Mouse (Mus musculus) testis, adult 2 months (tissue): ENCODE data around the gene Plbd1. TPM values are rescaled to one million over a fixed set of nuclear protein-coding genes. Genes with fewer than 3 reads are reported as not detected.

ENCODE experiments used
- H3K27ac ChIP-seq: fragments of 200-500 bp; 2 replicates; pipeline ENCODE4 v1.5.1; 2012; ENCODE audit warnings: low read depth, low read length; ENCODE audit not compliant: control insufficient read depth, insufficient read depth
- H3K27me3 ChIP-seq: fragments of 200-500 bp; 2 replicates; pipeline ENCODE4 v1.6.1; 2012; ENCODE audit warnings: mild to moderate bottlenecking, low read length, moderate library complexity; ENCODE audit not compliant: control insufficient read depth, insufficient read depth
- H3K36me3 ChIP-seq: fragments of 200-500 bp; 2 replicates; pipeline ENCODE4 v1.6.1; 2012; ENCODE audit warnings: mild to moderate bottlenecking, low read length; ENCODE audit not compliant: control insufficient read depth, insufficient read depth
- H3K4me1 ChIP-seq: fragments of 200-500 bp; 2 replicates; pipeline ENCODE4 v1.6.1; 2012; ENCODE audit warnings: low read length; ENCODE audit not compliant: control insufficient read depth, insufficient read depth
- H3K4me3 ChIP-seq: fragments of 200-500 bp; 2 replicates; pipeline ENCODE4 v1.5.1; 2012; ENCODE audit warnings: low read depth, mild to moderate bottlenecking, low read length, moderate library complexity, mixed read lengths; ENCODE audit not compliant: control insufficient read depth
- CTCF ChIP-seq: fragments of 200-500 bp; IDR thresholded peaks from 2 replicates; pipeline ENCODE4 v1.5.1; 2012; ENCODE audit warnings: low read depth, mild to moderate bottlenecking, inconsistent platforms, low read length, moderate library complexity; ENCODE audit not compliant: control insufficient read depth, insufficient read depth, insufficient replicate concordance
- POLR2A ChIP-seq: fragments of 200-500 bp; IDR thresholded peaks from 2 replicates; pipeline ENCODE4 v1.6.1; 2012; ENCODE audit warnings: low read depth, mild to moderate bottlenecking, inconsistent platforms, low read length, moderate library complexity; ENCODE audit not compliant: control insufficient read depth
- polyA plus RNA-seq: library from polyadenylated mRNA; depleted of rRNA; stranded (reverse); fragments of >200 nt; gene quantifications from 2 replicates; pipeline ENCODE4 v1.2.3, GENCODE M21; 2012

Gene Plbd1
- polyA plus RNA-seq, 1 experiment: 53.7 TPM

DNA sequence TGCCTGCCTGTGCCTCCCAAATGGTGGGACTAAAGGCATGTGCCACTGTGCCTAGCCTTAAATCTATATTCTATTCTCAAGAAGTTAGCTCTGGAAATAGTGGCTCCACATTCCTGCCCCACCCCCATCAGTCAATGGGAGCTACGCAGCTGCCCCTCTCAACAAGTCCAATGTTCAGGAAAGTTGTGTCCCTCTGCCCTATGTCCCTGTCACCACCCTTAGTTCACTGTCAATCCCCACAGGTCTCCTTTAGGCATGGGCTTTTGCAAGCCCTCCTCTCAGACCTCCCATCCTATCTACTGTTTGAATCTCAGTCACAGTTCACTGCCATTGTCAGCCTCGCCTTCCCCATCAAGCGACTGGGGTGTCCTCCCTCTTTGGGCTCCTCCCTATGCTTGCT lies 28.6 kb downstream of the Plbd1 start:
- Histone ChIP-seq H3K36me3 (no peaks in the 10 kb centered on the region), H3K4me3 (no peak overlapping the region; the same call in 1 of the 2 replicates), H3K4me1 (no peaks in the 10 kb centered on the region; the same call in 1 of the 2 replicates), H3K27ac (no peak overlapping the region), H3K27me3 (no peaks in the 10 kb centered on the region)
- TF ChIP-seq POLR2A (no peak), CTCF (no peak)

- Histone ChIP-seq H3K4me3 (peak overlapping the region; percentile 47), H3K4me1 (no peaks in the 10 kb centered on the region; the same call in 1 of the 2 replicates), H3K36me3 (no peaks in the 10 kb centered on the region), H3K27ac (no peak overlapping the region), H3K27me3 (no peaks in the 10 kb centered on the region)
- TF ChIP-seq CTCF (no peak), POLR2A (no peak)
Observed at GRCm38 (mm10) chr6:136631945-136632534, 29.7 kb downstream of the Plbd1 start.

DNA sequence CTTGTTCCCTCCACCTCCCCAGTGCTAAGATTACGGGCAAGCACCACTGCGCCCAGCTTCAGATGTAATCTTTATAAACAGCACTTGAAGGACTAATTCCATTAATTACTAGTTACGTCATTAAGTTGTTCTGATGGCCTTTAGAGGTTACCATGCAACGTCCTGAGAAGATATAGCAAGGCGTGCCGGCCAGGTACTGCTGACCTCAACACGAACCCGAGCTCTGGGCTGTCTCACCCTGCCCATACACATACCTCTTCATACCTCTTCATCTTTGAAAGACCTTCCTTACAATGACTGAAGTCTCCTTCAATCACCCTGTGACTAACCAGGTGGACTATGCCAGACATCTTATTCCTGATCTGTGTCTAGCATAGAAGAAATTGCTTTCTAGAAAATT lies 30.2 kb downstream of the Plbd1 start:
- H3K36me3 ChIP-seq: no peaks in the 10 kb centered on the region
- no peaks in the 10 kb centered on the region for H3K27me3 ChIP-seq
- no peaks in the 10 kb centered on the region; the same call in 1 of the 2 replicates for H3K4me1 ChIP-seq
- no peak overlapping the region for H3K27ac ChIP-seq
- H3K4me3 ChIP-seq: peak overlapping the region; percentile 66
- no peak for TF ChIP-seq CTCF

DNA sequence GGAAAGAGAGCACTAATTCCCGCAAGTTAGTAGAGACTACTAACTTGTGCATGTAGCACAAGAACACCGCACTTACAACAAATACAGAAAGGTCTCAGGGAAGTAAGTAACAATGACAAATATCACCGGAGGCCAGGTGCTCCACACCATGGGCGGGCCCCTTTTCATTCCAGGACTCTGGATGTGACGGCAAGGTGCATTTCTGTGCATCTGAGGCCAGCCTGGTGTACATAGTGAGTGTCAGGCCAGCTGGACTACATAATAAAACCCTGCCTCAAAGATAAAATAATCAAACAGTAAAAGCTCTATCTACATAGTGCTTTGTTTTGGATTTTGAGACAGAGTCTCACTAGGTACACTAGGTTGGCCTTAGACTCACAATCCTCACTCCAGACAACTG lies 32.1 kb downstream of the Plbd1 start:
- Histone ChIP-seq H3K27ac (no peak overlapping the region), H3K4me3 (peak overlapping the region; percentile 47; the same call in 1 of the 2 replicates), H3K4me1 (no peaks in the 10 kb centered on the region; the same call in 1 of the 2 replicates), H3K36me3 (no peaks in the 10 kb centered on the region), H3K27me3 (no peaks in the 10 kb centered on the region)
- TF ChIP-seq POLR2A (no peak), CTCF (no peak)

DNA sequence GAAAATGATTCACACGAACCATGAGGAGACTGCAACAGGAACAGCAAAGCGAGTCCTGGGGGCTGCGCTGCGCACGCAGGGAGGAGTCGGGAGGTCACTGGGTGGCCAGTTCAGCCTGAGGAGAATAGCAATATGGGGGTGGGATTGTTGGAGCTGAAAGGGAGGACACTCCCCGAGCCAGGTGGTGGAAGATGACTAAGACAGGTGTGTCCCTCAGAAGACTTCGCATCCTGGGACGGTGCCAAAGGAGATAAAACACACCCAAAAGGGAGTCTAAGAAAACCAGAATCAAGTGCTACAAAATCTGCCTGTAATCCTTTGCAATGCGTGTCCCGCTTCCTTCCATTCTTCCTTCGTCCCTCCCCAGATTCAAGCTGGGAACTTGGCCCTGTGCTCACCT lies 36.3 kb downstream of the Plbd1 start:
- Histone ChIP-seq H3K4me1 (no peaks in the 10 kb centered on the region), H3K4me3 (no peak overlapping the region), H3K27me3 (no peaks in the 10 kb centered on the region), H3K36me3 (no peaks in the 10 kb centered on the region), H3K27ac (no peak overlapping the region)
- TF ChIP-seq POLR2A (no peak), CTCF (no peak)

GRCm38 (mm10) chr6:136620361-136621139 lies 41.2 kb downstream of the Plbd1 start:
- H3K4me3 ChIP-seq: no peak overlapping the region
- TF ChIP-seq POLR2A (no peak), CTCF (peak; percentile 62; the same call in 1 of the 2 replicates)
- no peaks in the 10 kb centered on the region for H3K36me3 ChIP-seq
- no peaks in the 10 kb centered on the region for H3K4me1 ChIP-seq
- H3K27ac ChIP-seq: no peak overlapping the region
- no peaks in the 10 kb centered on the region for H3K27me3 ChIP-seq

DNA sequence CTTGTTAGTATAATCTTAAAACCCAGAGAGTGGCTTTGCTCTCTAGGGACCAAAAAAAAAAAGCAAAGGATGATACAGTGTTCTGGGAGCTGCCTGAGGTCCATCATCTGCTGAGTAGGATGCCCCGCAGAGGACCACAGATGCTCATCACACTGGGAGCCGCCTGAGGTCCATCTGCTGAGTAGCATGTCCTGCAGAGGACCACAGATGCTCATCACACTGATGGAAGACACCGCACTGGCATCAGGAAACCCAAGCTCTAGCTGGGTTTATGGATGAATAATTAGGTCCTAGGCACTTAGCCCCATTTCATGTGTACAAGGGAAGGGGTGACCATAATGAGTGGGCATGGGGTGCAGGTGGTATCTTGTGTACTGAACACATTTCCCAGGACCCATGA lies 47.6 kb downstream of the Plbd1 start:
- no peaks in the 10 kb centered on the region for H3K4me1 ChIP-seq
- TF ChIP-seq CTCF: no peak
- TF ChIP-seq POLR2A: no peak
- no peak overlapping the region for H3K4me3 ChIP-seq
- no peak overlapping the region for H3K27ac ChIP-seq
- H3K27me3 ChIP-seq: no peaks in the 10 kb centered on the region
- H3K36me3 ChIP-seq: no peaks in the 10 kb centered on the region
